Mouse (Mus musculus): ENCODE results near the gene Gpatch1. TPM values are rescaled to one million over a fixed set of nuclear protein-coding genes. Genes with fewer than 3 reads are reported as not detected.
"Not testable (repeated sequence)": the region's sequence is repeated elsewhere in the genome, so short reads cannot be mapped to it uniquely, and the experiment has no call there.

Gpatch1 gene
- total RNA-seq, 2 experiments from 2014 or later: 8.8 to 9.9 TPM

DNA sequence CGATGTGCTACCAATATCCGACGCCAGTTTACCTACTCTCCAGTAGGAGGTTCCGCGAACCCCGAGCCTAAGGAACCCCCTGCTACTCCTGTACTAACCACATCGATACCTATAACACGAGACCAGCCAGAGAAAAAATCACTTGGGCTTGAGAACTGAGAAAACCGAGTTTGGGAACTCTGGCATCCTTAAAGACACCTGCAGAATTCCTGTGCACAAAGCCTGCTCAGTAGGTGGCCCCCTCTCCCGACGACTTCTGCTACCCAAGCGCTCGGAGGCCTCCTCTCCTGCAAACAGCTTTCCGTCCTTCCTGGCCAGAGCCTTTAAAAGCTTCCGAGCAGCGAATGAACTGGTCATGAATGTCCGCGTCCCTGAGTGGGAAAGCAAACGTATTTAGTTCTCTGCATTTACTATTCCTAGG, 15.0 kb upstream of the Gpatch1 start:
- intact Hi-C loops (cut with DNase I): loop anchor here (1.0 to 10.0 kb wide), 2 partner anchors 15 to 252 kb away; partner anchors contain the start of genes Ankrd27, Gpatch1 and Rgs9bp
- no peak for DNase-seq (ENCODE audit: low spot score)

- no peak for DNase-seq (ENCODE audit: low spot score)
- intact Hi-C loops (cut with DNase I): loop anchor here (10.0 kb wide), 1 partner anchor 253 kb away; the partner anchor contains the start of genes Ankrd27 and Rgs9bp
These were observed 13.3 kb upstream of the Gpatch1 start for GRCm38 (mm10) chr7:35331590-35331989.

DNA sequence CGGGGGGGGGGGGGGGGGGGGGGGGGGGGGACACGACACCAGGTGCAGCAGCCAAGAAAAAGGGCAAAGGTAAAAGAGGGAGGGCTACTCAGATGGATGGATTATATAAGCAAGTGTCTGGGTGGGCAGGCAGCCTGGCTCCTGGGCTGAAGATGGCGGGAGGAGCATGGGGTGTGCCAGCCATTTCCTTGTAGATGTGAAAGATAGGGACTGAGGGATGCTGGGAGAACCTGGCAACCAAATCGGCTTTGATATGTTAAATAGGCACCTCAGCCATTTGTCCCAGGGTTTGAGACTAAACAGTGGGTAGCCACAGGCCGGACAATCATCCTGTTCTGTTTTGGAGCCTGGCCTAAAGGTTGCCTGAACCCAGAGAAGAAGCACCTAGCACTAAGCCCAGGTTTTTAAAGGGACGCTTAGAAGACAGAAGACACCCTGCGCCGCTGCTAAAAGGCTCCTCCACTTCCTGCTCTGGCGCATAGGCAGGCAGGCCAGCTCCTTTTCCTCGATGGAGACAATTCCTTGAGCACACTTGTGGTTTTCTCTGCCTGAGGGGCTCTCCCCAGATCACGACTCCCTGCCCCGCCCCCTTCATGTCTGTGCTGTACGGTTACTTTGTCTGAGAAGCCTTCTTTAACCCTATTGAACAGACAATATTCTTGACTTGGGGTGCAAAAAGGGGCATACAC, 4.6 kb upstream of the Gpatch1 start:
- DNase-seq (ENCODE audit: low spot score): no peak
- intact Hi-C loops (cut with DNase I): no loop called here

GRCm38 (mm10) chr7:35322161-35322560, 3.9 kb upstream of the Gpatch1 start:
- intact Hi-C loops (cut with DNase I): no loop called here
- no peak for DNase-seq (ENCODE audit: low spot score)

DNA sequence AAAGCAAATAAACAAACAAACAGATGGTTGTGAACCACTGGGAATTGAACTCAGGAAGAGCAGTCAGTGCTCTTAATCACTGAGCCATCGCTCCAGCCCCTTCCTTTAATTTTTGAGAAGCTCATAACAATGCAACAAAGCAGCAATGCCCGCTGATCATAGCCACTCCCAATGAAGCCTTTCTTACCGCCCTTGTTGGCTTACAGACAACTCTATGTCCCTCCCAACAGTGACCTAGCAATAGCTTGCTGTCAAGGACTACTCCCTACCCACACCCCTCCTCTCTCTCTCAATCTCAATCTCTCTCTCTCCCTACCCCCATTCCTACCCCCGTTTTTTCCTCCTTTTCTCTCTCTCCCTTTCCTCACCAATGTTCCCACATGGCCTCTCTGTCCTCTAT, 1.5 kb upstream of the Gpatch1 start:
- no peak for DNase-seq (ENCODE audit: low spot score)
- intact Hi-C loops (cut with DNase I): loop anchor here (5.0 kb wide), 2 partner anchors 73 to 82 kb away; no protein-coding TSS in a partner anchor

DNA sequence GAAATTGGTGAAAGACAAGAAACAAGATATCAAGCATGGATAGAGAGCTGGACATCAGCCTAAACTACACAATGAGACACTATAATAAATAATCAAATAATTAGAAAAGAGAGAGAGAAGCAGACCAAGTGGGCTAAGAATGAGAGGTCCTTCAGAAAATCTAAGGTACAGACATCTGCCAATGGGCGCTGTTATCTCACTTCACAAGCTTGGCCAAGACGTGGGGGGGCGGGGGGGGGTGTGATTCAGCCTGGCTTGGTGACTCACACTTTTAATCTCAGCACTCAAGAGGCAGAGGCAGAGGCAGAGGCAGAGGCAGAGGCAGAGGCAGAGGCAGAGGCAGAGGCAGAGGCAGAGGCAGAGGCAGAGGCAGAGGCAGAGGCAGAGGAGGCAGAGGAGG, 981 bp upstream of the Gpatch1 start:
- intact Hi-C loops (cut with DNase I): loop anchor here (5.0 kb wide), 2 partner anchors 73 to 82 kb away; no protein-coding TSS in a partner anchor
- not testable (repeated sequence) for DNase-seq (ENCODE audit: low spot score)

- intact Hi-C loops (cut with DNase I): no loop called here
- DNase-seq (ENCODE audit: low spot score): no peak
These were observed 4.1 kb downstream of the Gpatch1 start for GRCm38 (mm10) chr7:35314156-35314555.

DNA sequence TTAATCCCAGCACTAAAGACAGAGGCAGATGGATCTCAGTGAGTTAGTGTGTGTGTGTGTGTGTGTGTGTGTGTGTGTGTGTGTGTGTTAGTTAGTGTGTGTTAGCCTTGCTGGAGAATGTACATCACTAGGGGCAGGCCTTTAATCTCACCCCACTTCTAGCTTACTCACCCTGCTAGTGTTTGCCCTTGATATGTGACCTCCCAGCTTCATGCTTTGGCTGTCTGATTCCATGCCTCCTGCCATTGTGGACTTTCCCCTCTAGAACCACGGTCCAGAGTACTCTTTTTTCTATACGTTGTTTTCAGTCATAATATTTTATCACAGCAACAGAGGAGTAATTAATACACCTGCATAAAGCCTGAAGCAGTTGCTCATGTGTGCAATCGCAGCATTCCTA, 7.0 kb downstream of the Gpatch1 start:
- DNase-seq (ENCODE audit: low spot score): no peak
- intact Hi-C loops (cut with DNase I): no loop called here

DNA sequence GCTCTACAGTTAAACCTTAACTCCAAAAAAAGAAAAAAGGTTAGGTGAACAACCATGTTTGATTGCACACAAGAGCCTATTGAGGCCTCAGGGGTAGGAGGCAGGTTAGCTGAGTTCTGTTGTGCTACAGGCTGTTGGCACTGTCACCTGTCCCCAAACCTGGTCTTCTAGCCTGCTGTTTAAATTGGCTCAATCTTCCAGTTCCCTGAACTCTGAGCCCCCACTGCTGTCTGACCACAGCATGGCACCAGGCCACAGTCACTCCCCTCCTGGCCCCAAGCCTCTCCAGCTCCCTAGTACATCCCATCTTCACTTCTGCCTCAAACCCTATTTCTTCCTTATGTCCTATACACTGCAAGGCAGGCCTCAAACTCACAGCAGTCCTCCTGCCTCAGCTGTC, 17.4 kb downstream of the Gpatch1 start:
- intact Hi-C loops (cut with DNase I): no loop called here
- no peak for DNase-seq (ENCODE audit: low spot score)

- DNase-seq (ENCODE audit: low spot score): no peak
- intact Hi-C loops (cut with DNase I): loop anchor here (5.0 kb wide), 1 partner anchor 93 kb away; no protein-coding TSS in a partner anchor
These were observed 18.6 kb downstream of the Gpatch1 start for GRCm38 (mm10) chr7:35299656-35300055.

GRCm38 (mm10) chr7:35297886-35298285, 20.4 kb downstream of the Gpatch1 start:
- intact Hi-C loops (cut with DNase I): loop anchor here (5.0 kb wide), 1 partner anchor 94 kb away; no protein-coding TSS in a partner anchor

DNA sequence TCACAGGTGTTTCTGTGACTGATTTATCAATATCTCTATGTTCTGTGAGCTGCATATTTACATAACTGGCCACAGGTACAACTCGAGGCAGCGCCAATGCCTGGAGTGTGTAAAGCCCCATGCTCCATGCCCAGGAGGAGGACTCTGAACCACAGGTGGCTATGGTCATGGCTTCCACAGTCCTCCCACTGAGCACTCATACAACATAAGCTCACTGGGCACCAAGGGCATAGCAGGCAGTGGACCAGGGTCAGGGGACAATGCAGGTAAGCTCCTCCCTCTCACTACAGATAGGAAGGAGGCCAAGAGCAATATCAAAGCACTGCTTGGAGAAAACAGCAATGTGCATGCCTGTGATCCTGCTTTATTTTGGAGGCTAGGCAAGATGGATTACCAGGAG, 22.6 kb downstream of the Gpatch1 start:
- intact Hi-C loops (cut with DNase I): loop anchor here (5.0 kb wide), 1 partner anchor 97 kb away; no protein-coding TSS in a partner anchor
- DNase-seq (ENCODE audit: low spot score): no peak

More at GRCm38 (mm10) chr7:35297886-35298285, 20.4 kb downstream of the Gpatch1 start:
- no peak for DNase-seq (ENCODE audit: low spot score)

DNA sequence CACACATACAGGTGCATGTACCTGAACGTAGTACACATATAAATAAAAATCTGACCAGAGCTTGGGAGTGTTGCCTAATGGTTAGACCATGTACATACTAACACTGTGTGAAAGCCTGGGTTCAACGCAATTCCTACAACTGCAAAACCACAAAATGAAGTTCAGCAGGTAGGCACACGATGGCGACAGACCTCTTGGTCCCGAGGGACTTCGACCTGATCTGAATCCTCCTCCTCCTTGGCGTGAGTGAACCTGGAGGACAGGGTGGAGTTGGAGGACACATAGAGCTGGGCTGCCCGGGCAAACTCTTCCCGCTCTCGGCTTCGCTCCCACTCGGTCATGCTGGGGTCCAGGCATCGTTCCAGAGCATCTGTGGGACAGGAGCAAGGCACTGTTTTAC, 24.8 kb downstream of the Gpatch1 start:
- no peak for DNase-seq (ENCODE audit: low spot score)
- intact Hi-C loops (cut with DNase I): no loop called here

- no peak for DNase-seq (ENCODE audit: low spot score)
- intact Hi-C loops (cut with DNase I): no loop called here
These were observed 39.3 kb downstream of the Gpatch1 start for GRCm38 (mm10) chr7:35278933-35279332.

DNA sequence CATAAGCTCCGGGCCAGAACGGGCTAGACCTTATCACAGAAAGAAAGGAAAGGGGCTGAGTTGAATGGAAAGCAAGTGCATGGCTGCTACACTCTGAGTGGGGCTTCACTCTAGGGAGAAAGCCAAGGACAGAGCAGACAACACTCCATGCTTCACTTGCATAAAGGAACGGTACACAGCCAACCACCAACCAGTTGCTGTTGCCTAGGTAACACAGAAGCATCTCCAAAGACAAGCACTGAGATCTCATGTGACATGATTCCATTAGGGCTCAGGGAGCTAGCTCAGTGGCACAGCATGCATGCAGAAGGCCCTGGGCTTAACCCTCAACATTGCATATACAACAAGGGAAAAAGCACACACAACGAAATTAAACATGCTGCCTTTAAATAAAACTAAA, 40.8 kb downstream of the Gpatch1 start:
- intact Hi-C loops (cut with DNase I): no loop called here
- DNase-seq (ENCODE audit: low spot score): no peak

DNA sequence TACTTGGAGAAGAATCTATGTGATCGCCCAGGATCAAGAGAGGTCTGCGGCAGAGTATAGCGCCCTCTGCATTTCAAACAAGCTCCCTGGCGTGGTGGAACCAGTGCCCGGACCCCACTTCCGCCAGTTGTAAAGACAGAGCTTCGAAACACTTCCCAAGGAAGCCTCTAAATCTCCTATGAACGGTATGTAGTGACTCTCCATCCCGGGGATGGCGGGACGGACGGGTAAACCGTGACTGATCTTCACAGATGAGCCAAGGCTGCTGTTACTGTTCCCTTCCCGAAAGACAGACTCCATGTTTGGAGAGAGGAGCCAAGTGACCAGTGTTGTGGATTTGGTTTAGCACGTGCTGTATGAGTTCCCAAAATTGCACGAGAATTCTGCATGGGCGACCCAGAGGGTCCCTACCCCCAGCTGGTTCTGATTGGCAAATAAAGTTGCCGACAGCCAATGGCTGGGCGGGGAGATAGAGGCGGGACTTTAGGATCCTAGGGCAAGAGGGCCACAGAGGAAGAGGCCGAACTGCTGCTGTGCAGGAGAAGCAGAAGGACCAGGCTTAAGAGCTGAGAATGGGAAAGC, 48.7 kb downstream of the Gpatch1 start:
- intact Hi-C loops (cut with DNase I): no loop called here

DNA sequence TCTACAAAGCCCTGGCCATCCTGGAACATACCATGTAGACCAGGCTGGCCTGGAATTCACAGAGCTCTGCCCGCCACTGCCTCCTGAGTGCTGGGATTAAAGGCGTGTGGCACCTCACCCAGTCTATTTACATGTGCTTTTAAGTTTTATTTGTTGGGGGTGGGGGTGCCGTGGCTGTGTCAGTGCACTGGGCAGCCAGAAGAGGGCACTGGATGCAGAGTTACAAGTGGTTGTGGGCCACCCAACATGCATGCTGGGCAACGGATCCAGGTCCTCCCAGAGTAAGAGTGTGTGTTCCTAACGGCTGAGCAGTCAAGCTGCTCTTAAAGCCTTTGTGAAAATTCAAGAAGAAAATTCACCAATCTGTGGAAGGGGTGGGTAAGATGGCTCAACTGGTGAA, 50.4 kb downstream of the Gpatch1 start:
- intact Hi-C loops (cut with DNase I): no loop called here
- DNase-seq (ENCODE audit: low spot score): no peak

More for the DNA sequence above, 48.7 kb downstream of the Gpatch1 start:
- peak; percentile 18 for DNase-seq (ENCODE audit: low spot score)

- intact Hi-C loops (cut with DNase I): no loop called here
- no peak for DNase-seq (ENCODE audit: low spot score)
These were observed 51.6 kb downstream of the Gpatch1 start for GRCm38 (mm10) chr7:35266666-35267065.

GRCm38 (mm10) chr7:35264746-35265145, 53.5 kb downstream of the Gpatch1 start:
- intact Hi-C loops (cut with DNase I): loop anchor here (5.0 kb wide), 2 partner anchors 77 to 237 kb away; partner anchors contain the start of gene Slc7a10

DNA sequence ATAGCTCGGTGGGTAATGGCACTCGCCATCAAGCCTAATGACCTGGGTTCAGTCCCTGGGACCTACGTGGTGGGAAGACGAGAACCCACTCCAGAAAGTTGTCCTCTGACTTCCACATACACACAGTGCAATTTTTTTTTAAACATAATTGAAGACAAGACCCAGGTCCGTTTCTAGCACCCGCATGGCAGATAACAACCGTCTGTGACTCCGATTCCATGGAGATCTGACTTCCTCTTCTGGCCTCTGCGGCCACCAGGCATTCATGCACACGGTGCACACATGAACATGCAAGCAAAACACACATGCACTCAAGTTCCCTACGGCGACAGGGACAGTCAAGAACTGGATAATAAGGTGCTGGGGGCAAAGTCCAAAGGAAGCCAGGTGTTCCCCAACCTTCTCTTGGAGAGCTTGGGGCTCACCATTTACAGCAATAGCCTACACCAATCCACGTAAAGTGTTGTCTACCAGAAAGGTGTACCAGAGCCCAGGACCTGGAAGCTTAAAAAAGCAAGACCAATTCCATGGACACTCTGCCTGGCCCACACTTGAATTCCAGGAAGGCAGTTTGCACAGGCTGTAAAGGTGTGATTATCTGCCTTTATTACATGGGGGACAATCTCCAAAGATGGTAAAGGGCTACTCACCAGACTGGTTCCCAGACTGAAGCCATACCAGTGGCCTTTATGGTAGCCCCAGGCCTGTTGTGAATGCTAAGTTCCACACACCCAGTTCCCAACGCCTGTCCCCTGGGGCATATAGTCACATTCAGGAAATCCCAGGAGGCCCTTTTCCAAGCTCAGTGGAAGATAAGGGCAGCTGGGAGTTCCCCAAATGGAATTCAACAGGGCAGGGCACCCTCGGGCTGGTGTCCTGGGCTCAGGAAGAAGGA, 54.4 kb downstream of the Gpatch1 start:
- no peak for DNase-seq (ENCODE audit: low spot score)
- intact Hi-C loops (cut with DNase I): loop anchor here (5.0 kb wide), 2 partner anchors 77 to 237 kb away; partner anchors contain the start of gene Slc7a10

More at GRCm38 (mm10) chr7:35264746-35265145, 53.5 kb downstream of the Gpatch1 start:
- no peak for DNase-seq (ENCODE audit: low spot score)
